Mouse (Mus musculus) ES-E14 (cell line): Measurements from ENCODE around the gene Vars. TPM values are rescaled to one million over a fixed set of nuclear protein-coding genes. Genes with fewer than 3 reads are reported as not detected.

Experiments used
- DNase-seq: peaks from one replicate; pipeline ENCODE4 v3.0.0-alpha.2; 2013; ENCODE audit warnings: low read depth, low spot score
- H3K27ac ChIP-seq: 2 replicates; pipeline ENCODE4 v1.5.1; 2012; ENCODE audit warnings: low read depth, mild to moderate bottlenecking, low read length, moderate library complexity, mixed read lengths; ENCODE audit not compliant: poor library complexity, insufficient read depth, severe bottlenecking
- H3K36me3 ChIP-seq: 2 replicates; pipeline ENCODE4 v1.6.1; 2012; ENCODE audit warnings: mild to moderate bottlenecking, low read length, moderate library complexity, mixed read lengths; ENCODE audit not compliant: control insufficient read depth, poor library complexity, insufficient read depth, severe bottlenecking
- H3K4me1 ChIP-seq, 2 experiments: fragments of 150-350 bp in 1 of 2; sonication (generic) in 1 of 2; 2 replicates each; pipeline ENCODE4 v1.6.1; 2012; ENCODE audit warnings: low read length in 2 of 2, mild to moderate bottlenecking in 1 of 2, mixed read lengths in 1 of 2; ENCODE audit not compliant: control insufficient read depth in 2 of 2, insufficient read depth in 2 of 2, poor library complexity in 1 of 2
- H3K4me3 ChIP-seq, 2 experiments: fragments of 150-350 bp in 1 of 2; sonication (generic) in 1 of 2; 2 replicates each; pipeline ENCODE4 v1.5.1; 2012; ENCODE audit warnings: low read length in 2 of 2, low read depth in 1 of 2, mild to moderate bottlenecking in 1 of 2, mixed read lengths in 1 of 2; ENCODE audit not compliant: insufficient read depth in 1 of 2, poor library complexity in 1 of 2, severe bottlenecking in 1 of 2
- H3K9ac ChIP-seq: 2 replicates; pipeline ENCODE4 v1.6.1; 2012; ENCODE audit warnings: low read depth, mild to moderate bottlenecking, low read length, mixed read lengths; ENCODE audit not compliant: poor library complexity, insufficient read depth, severe bottlenecking
- H3K9me3 ChIP-seq: fragments of 150-350 bp; sonication (generic); 2 replicates; pipeline ENCODE4 v1.6.1; 2012; ENCODE audit warnings: low read depth, mild to moderate bottlenecking, low read length; ENCODE audit not compliant: control insufficient read depth, insufficient read depth
- CHD2 ChIP-seq: IDR thresholded peaks from 2 replicates; pipeline ENCODE4 v1.6.1; 2014; ENCODE audit warnings: mild to moderate bottlenecking, low read depth, low read length, inconsistent platforms
- HCFC1 ChIP-seq: IDR thresholded peaks from 2 replicates; pipeline ENCODE4 v1.6.1; 2012; ENCODE audit warnings: low read length, inconsistent platforms, borderline replicate concordance; ENCODE audit not compliant: insufficient read depth
- MAFK ChIP-seq: IDR thresholded peaks from 2 replicates; pipeline ENCODE4 v1.6.1; 2014; ENCODE audit warnings: mild to moderate bottlenecking, low read depth, low read length, inconsistent platforms; ENCODE audit not compliant: insufficient read depth
- ZC3H11A ChIP-seq: IDR thresholded peaks from 2 replicates; pipeline ENCODE4 v1.6.1; 2012; ENCODE audit warnings: low read depth, mild to moderate bottlenecking, inconsistent platforms, low read length, borderline replicate concordance
- ZNF384 ChIP-seq: IDR thresholded peaks from 2 replicates; pipeline ENCODE4 v1.6.1; 2012; ENCODE audit warnings: low read depth, low read length, inconsistent platforms
- in situ Hi-C, 2 experiments: fragments of 600-800 bp; cut with MboI; formaldehyde crosslinking; loops; one replicate each; pipeline ENCODE4 v1.15.1; 2025; ENCODE audit warnings: low sequenced_read_pairs in 2 of 2, inconsistent platforms in 1 of 2; ENCODE audit not compliant: unreplicated experiment in 2 of 2
- total RNA-seq: library from RNA; depleted of rRNA; stranded (reverse); fragments of 300-350 nt; gene quantifications from 2 replicates; pipeline ENCODE4 v1.2.3, GENCODE M21; 2012; rRNA removed

Gene Vars
- total RNA-seq, result 303 and 453 TPM in 2 replicates

DNA sequence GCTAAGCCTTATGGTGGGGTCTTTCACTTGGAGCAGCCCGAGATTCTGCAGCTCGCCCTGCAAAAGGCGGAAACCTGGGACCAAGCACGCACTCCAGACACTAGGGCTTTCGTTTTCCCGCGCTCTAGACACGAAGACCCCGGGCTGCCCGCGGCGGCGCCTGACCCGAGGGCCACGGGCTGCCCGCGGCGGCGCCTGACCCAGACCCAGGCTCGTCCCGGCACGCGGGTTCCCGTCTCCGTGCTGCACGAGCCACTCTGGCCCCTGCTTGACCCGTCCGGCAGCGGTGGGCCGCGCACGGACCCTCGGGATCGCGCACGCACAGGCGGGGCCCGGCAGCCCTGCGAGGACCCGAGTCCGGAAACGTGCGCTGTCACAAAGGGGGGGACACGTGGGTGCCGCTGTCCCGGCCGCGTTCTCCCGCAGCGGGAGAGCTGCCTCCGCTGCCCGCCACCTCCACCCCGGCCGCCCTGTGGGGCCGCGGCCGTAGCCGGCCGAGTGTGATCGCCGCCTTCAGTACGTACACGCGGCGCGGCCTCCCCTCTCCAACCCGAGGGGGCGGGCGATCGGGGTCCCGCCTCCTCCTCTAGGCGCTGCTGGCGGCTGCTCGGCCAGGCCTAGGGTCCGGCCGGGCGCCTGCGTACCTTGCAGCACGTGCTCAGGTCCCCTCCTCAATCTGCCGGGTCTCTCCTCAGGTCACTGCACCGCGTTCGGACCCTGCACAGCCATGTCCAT, at the start of gene Vars:
Gene Vars, plus strand, starts transcription at position 271 of the 735 bp plus-strand sequence.
- H3K4me3 ChIP-seq, result peak within 1 kb of the TSS; percentile 69 to 80
- H3K36me3 ChIP-seq, result peaks cover 32% of the 10 kb centered on the region
- H3K9me3 ChIP-seq, result no peaks in the 10 kb centered on the region
- H3K9ac ChIP-seq, result peak within 1 kb of the TSS; percentile 93
- peak; percentile 72 for DNase-seq
- TF ChIP-seq ZNF384 (no peak), HCFC1 (no peak; the same call in 1 of the 2 replicates)
- in situ Hi-C loops, result loop anchor here in 1 of 2 experiments (25.0 kb wide), 1 partner anchor 111 kb away; the partner anchor contains the start of genes Csnk2b, Gpank1, Ly6g5b and Ly6g5c
- peaks cover 13 to 24% of the 10 kb centered on the region in 2 experiments for H3K4me1 ChIP-seq
- peak within 1 kb of the TSS; percentile 85 for H3K27ac ChIP-seq

DNA sequence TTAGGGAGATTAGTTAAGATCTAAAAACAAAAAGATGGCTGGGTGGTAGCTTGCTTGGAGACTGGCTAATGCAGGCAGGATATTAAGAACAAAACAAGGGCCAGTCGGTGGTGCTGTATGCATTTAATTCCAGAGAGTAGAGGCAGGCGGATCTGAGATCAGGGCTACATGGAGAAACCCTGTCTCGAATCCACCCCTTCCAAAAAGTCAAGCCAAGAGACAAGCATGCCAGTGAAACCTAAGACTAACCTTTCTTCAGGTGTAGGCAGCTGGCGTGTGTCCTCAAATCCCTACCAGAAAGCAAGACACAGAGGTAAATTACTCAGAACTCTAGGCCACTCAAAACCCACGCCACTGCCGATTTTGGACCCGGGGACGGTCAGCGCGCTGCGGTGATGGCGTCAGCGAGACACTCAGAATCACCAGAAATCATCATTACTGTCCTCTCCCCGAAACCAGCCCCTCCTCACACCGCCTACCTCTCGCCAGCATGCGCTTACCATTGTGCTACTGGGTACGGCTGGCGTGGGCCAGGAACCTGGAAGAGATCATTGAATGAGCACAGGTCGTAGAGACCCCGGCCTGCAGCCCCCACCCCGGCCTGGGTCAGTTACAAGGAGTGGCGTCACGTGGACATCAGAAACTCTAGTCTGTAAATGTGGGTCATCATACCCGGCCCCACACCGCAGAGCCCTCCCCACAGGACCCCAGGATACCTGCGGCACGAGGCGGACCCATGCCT, 49.0 kb upstream of the Vars start:
- Histone ChIP-seq H3K4me1 (no peaks in the 10 kb centered on the region), H3K9me3 (no peaks in the 10 kb centered on the region), H3K9ac (peak overlapping the region; percentile 100), H3K4me3 (peak overlapping the region; percentile 75 to 97), H3K36me3 (peaks cover 27% of the 10 kb centered on the region), H3K27ac (peak overlapping the region; percentile 96)
- in situ Hi-C loops, result no loop called here
- TF ChIP-seq ZC3H11A, result no peak
- peak; percentile 25; the same call in 1 of the 2 replicates for TF ChIP-seq HCFC1
- DNase-seq, result no peak

DNA sequence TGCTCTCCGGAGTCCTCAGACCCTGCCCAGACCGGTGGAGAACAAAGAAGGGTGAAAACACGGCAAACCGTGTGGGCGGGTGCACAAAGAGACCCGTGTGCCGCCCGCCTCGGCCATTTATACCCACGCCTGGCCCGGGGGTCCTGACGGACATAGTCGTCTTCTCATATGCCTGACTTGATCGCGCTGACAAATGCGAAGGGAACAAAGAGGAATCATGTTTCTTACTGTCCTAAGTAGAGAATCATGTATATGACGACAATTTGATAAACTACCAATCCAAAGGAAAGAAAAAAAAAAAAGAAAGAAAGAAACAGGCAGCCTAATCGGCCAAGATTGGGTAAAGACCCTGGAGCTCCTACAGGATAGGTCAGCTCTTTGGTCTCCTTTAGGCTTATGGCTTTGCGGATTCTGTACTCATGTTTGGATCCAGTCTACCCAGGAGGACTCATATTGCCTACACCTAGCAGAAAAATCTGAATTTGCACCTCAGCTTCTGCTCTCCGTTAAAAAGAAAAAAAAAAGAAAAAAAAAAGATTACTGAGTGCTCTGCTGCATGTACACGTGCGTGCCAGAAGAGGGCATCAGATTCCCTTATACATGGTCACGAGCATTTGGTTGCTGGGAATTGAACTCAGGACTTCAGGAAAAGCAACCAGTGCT, 48.3 kb upstream of the Vars start:
- Histone ChIP-seq H3K27ac (peak overlapping the region; percentile 96), H3K9ac (peak overlapping the region; percentile 100), H3K4me1 (no peaks in the 10 kb centered on the region), H3K4me3 (peak overlapping the region; percentile 75 to 97), H3K9me3 (no peaks in the 10 kb centered on the region), H3K36me3 (peaks cover 27% of the 10 kb centered on the region)
- no peak for DNase-seq
- TF ChIP-seq ZC3H11A (no peak), ZNF384 (peak; percentile 90), HCFC1 (peak; percentile 37; the same call in 1 of the 2 replicates), MAFK (no peak), CHD2 (no peak)
- in situ Hi-C loops, result no loop called here

DNA sequence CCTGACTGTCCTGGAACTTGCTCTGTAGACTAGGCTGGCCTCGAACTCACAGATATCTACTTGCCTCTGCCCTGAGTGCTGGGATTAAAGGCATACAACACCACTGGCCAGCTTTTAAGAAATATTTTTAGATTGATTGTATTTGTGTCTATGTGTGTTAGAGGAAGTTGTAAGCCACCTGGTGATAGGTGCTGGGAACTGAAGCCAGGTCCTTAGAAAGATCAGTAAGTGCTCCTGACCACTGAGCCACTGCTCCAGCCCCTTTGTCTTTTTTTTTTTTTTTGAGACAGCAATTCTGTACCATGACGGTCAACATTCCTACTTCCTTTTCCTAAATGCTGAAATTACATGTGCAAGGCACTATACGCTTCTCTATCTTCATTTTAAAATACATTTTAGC, 47.5 kb upstream of the Vars start:
- in situ Hi-C loops, result no loop called here
- DNase-seq, result no peak
- no peaks in the 10 kb centered on the region for H3K9me3 ChIP-seq
- H3K4me3 ChIP-seq, result peak overlapping the region; percentile 75 to 97; a peak in 3 of 4 replicates
- no peaks in the 10 kb centered on the region for H3K4me1 ChIP-seq
- H3K27ac ChIP-seq, result peak overlapping the region; percentile 96; the same call in 1 of the 2 replicates
- TF ChIP-seq HCFC1 (no peak), ZNF384 (no peak), CHD2 (no peak), ZC3H11A (no peak), MAFK (no peak)
- H3K9ac ChIP-seq, result peak overlapping the region; percentile 100; the same call in 1 of the 2 replicates
- peaks cover 27% of the 10 kb centered on the region for H3K36me3 ChIP-seq
